Mouse (Mus musculus) bone marrow, adult 2 months (tissue): Measurements from ENCODE around the gene Zfp352.

Experiments used
- CTCF ChIP-seq: fragments of 200-500 bp; IDR thresholded peaks from 2 replicates; pipeline ENCODE4 v1.5.1; 2011; ENCODE audit warnings: low read length, control low read depth; ENCODE audit not compliant: control insufficient read depth, insufficient read depth
- POLR2A ChIP-seq: fragments of 200-500 bp; IDR thresholded peaks from 2 replicates; pipeline ENCODE4 v1.6.1; 2011; ENCODE audit warnings: low read depth, mild to moderate bottlenecking, control low read depth, low read length, borderline replicate concordance; ENCODE audit not compliant: control insufficient read depth

DNA sequence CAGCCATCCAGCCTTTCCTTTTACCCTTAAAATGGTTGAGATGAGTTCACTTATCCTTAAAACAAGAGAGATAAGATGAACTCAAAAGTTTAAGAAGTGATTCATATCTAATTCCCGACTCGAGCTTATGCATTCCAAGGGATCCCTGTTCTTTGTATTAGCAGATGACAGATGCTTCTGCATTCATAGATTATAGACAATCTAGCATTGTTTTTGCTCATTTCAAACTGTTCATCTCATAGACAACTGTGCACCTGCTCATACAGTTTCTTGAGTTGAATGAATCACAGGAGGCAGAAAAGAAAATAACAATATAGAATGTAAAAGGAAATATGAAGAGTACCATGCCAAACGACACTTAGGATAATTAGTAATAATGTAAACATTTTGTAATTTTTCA lies 6.5 kb upstream of the Zfp352 start:
- no peak for TF ChIP-seq CTCF
- no peak for TF ChIP-seq POLR2A
